8 mouse cellular contexts compared by ENCODE assay signal in genomic region chr9:65909837-65910236, GRCm38 (mm10). TPM values are rescaled to one million over a fixed set of nuclear protein-coding genes. Genes with fewer than 3 reads are reported as not detected.
DNase-seq lines count a peak whose midpoint lies in the region; ATAC-seq and TF ChIP-seq lines count a peak whose summit lies in the region.

No protein-coding gene starts in this region.

- H3K36me3 ChIP-seq in heart, postnatal 0 days (replicated peaks; ENCODE audit: control insufficient read depth, insufficient read depth, low read length) = no peaks in the 10 kb centered on the region; the same call in 1 of the 2 replicates
- H3K36me3 ChIP-seq in hindbrain, embryonic 12.5 days = no peaks in the 10 kb centered on the region
- peaks cover 3% of the 10 kb centered on the region; the same call in 1 of the 2 replicates for H3K36me3 ChIP-seq in midbrain, embryonic 11.5 days (ENCODE audit: control insufficient read depth, insufficient read depth, low read length)

- intact Hi-C loops in heart, postnatal 14 days (cut with DNase I) = loop anchor here (2.0 to 10.0 kb wide), 2 partner anchors 95 to 175 kb away; no protein-coding TSS in a partner anchor

- ATAC-seq in heart, postnatal 0 days (ENCODE audit: insufficient read depth, low read depth) = no peak
- no peak for ATAC-seq in hindbrain, embryonic 12.5 days (ENCODE audit: low FRiP score)
- ATAC-seq in midbrain, embryonic 11.5 days (ENCODE audit: low FRiP score) = no peak

- peak overlapping the region; percentile 87 for H3K4me3 ChIP-seq in heart, postnatal 0 days (ENCODE audit: low read depth, low read length)
- H3K4me3 ChIP-seq in hindbrain, embryonic 12.5 days = peak overlapping the region; percentile 71
- peak overlapping the region; percentile 76 for H3K4me3 ChIP-seq in midbrain, embryonic 11.5 days (ENCODE audit: low read depth, low read length)

- H3K27me3 ChIP-seq in heart, postnatal 0 days (ENCODE audit: control insufficient read depth, insufficient read depth, low read length) = no peaks in the 10 kb centered on the region
- no peaks in the 10 kb centered on the region for H3K27me3 ChIP-seq in hindbrain, embryonic 12.5 days
- H3K27me3 ChIP-seq in midbrain, embryonic 11.5 days (ENCODE audit: control insufficient read depth, insufficient read depth, low read length) = no peaks in the 10 kb centered on the region

- no peaks in the 10 kb centered on the region for H3K9me3 ChIP-seq in heart, postnatal 0 days (replicated peaks; ENCODE audit: control insufficient read depth, low read length)
- H3K9me3 ChIP-seq in hindbrain, embryonic 12.5 days (replicated peaks) = no peaks in the 10 kb centered on the region
- no peaks in the 10 kb centered on the region for H3K9me3 ChIP-seq in midbrain, embryonic 11.5 days (ENCODE audit: control insufficient read depth, low read length)

- H3K4me2 ChIP-seq in heart, postnatal 0 days (ENCODE audit: low read depth, low read length) = peak overlapping the region; percentile 87
- peak overlapping the region; percentile 80 for H3K4me2 ChIP-seq in hindbrain, embryonic 12.5 days (replicated peaks)
- peak overlapping the region; percentile 87 for H3K4me2 ChIP-seq in midbrain, embryonic 11.5 days

- peak overlapping the region; percentile 68 for H3K9ac ChIP-seq in heart, postnatal 0 days (replicated peaks; ENCODE audit: low read depth, low read length)
- H3K9ac ChIP-seq in hindbrain, embryonic 12.5 days = peak overlapping the region; percentile 87
- H3K9ac ChIP-seq in midbrain, embryonic 11.5 days (ENCODE audit: low read length) = peak overlapping the region; percentile 84

- 5% methylated on average over 4 of the region's 4 CpGs for WGBS in heart, postnatal 0 days
- WGBS in hindbrain, embryonic 12.5 days = 11% methylated on average over 4 of the region's 4 CpGs
- 14% methylated on average over 4 of the region's 4 CpGs for WGBS in midbrain, embryonic 11.5 days

- H3K4me1 ChIP-seq in heart, postnatal 0 days (ENCODE audit: control insufficient read depth, insufficient read depth) = peaks cover 3% of the 10 kb centered on the region; the same call in 1 of the 2 replicates
- H3K4me1 ChIP-seq in hindbrain, embryonic 12.5 days = peaks cover 6% of the 10 kb centered on the region
- peaks cover 7% of the 10 kb centered on the region; the same call in 1 of the 2 replicates for H3K4me1 ChIP-seq in midbrain, embryonic 11.5 days (ENCODE audit: control insufficient read depth, insufficient read depth, low read length)

- TF ChIP-seq CTCF in heart, postnatal 0 days (IDR thresholded peaks at IDR 0.05; ENCODE audit: low read depth) = no peak

- no peak for DNase-seq in heart, postnatal 0 days (ENCODE audit: low spot score)
- no peak for DNase-seq in heart, postnatal 14 days
- peak; percentile 24 for DNase-seq in MEL-GATA-1-ER (ENCODE audit: extremely low read depth, low read depth)
- no peak for DNase-seq in midbrain, embryonic 11.5 days (ENCODE audit: low spot score, missing footprints)
- DNase-seq in retina, postnatal 1 day = no peak
- no peak for DNase-seq in layer of hippocampus, adult 9-10 months (ENCODE audit: low spot score)
- DNase-seq in kidney, postnatal 25 days = no peak

- H3K27ac ChIP-seq in heart, postnatal 0 days (ENCODE audit: low read depth) = peak overlapping the region; percentile 85
- H3K27ac ChIP-seq in hindbrain, embryonic 12.5 days = peak overlapping the region; percentile 91; the same call in 1 of the 2 replicates
- no peak overlapping the region for H3K27ac ChIP-seq in midbrain, embryonic 11.5 days (ENCODE audit: low read depth, low read length)

- TF ChIP-seq EP300 in heart, postnatal 0 days (IDR thresholded peaks at IDR 0.05; ENCODE audit: low read depth) = no peak

RNA-seq across cellular contexts. Expression of gene Csnk1g1, which starts 1.1 kb away (rescaled TPM):
- total RNA-seq in heart, postnatal 0 days (2014; rRNA removed; ENCODE audit: low replicate concordance) = 9.9 and 17.1 TPM in 2 replicates
- polyA plus RNA-seq in heart, postnatal 0 days (2015; fragmentation: Nextera tagmentation; extraction: Ambion mirVana) = 5.9 and 6.0 TPM in 2 replicates
- total RNA-seq in heart, postnatal 14 days (2021) = 10 to 100 TPM; 12.4 to 13.7 TPM
- 24.4 and 24.8 TPM in 2 replicates for polyA plus RNA-seq in hindbrain, embryonic 12.5 days (2016; fragmentation: Nextera tagmentation; extraction: Ambion mirVana)
- polyA plus RNA-seq in midbrain, embryonic 11.5 days (2014; fragmentation: Nextera tagmentation; extraction: Ambion mirVana) = 18.4 and 19.6 TPM in 2 replicates

RNA-seq across cellular contexts. Expression of gene Trip4, which starts 1.2 kb away (rescaled TPM):
- 11.9 and 29.8 TPM in 2 replicates for total RNA-seq in heart, postnatal 0 days (2014; rRNA removed; ENCODE audit: low replicate concordance)
- polyA plus RNA-seq in heart, postnatal 0 days (2015; fragmentation: Nextera tagmentation; extraction: Ambion mirVana) = 15.5 and 17.1 TPM in 2 replicates
- 10 to 100 TPM; 18.9 to 19.0 TPM for total RNA-seq in heart, postnatal 14 days (2021)
- 37.4 and 41.7 TPM in 2 replicates for polyA plus RNA-seq in hindbrain, embryonic 12.5 days (2016; fragmentation: Nextera tagmentation; extraction: Ambion mirVana)
- polyA plus RNA-seq in midbrain, embryonic 11.5 days (2014; fragmentation: Nextera tagmentation; extraction: Ambion mirVana) = 33.7 and 37.2 TPM in 2 replicates

RNA-seq across cellular contexts. Expression of gene Pclaf, which starts 19.8 kb away (rescaled TPM):
- total RNA-seq in heart, postnatal 0 days (2014; rRNA removed; ENCODE audit: low replicate concordance) = 19.2 and 27.3 TPM in 2 replicates
- 25.1 and 31.7 TPM in 2 replicates for polyA plus RNA-seq in heart, postnatal 0 days (2015; fragmentation: Nextera tagmentation; extraction: Ambion mirVana)
- 1 to 10 TPM; 3.8 to 8.1 TPM for total RNA-seq in heart, postnatal 14 days (2021)
- 117 and 128 TPM in 2 replicates for polyA plus RNA-seq in hindbrain, embryonic 12.5 days (2016; fragmentation: Nextera tagmentation; extraction: Ambion mirVana)
- polyA plus RNA-seq in midbrain, embryonic 11.5 days (2014; fragmentation: Nextera tagmentation; extraction: Ambion mirVana) = 198 and 215 TPM in 2 replicates
